Mouse (Mus musculus) left cerebral cortex, postnatal 25 days (tissue): ENCODE measurements at regions not wholly inside any gene's neighbourhood (a gene's known extent, or its start where the extent isn't known, plus 50 kb on each side); places are given as distances from the start of the nearest gene placed in this dataset.

Experiments
- DNase-seq, 2 experiments: peaks; one replicate each; pipeline ENCODE4 v3.0.0; 2022; ENCODE audit warnings: low spot score in 2 of 2, mixed read lengths in 1 of 2
- intact Hi-C: fragments of 180-260 bp; cut with DNase I; formaldehyde crosslinking; loops from one replicate; pipeline ENCODE4 v1.15.1; 2025

GRCm38 (mm10) chr5:79966241-79966640 is 1053.7 kb upstream of the Adgrl3 start:
- no peak for DNase-seq

DNA sequence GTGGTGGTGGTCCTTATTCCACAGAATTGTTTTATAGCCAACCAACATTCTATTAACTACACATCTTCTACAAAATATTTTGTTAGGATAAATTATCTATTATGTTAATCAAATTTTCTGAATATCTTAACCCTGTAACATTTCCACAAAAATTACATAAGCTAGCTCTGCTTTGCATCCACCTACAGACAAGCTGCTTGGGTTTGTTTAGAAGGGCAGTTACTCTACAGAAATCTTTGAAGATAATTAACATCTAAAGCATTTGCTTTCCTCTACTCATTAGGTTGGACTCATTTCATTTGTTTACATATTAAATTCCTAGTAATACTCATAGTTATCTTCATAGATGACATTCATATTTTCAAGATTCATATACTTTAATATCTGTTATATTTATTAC is 1014.5 kb upstream of the Adgrl3 start:
- DNase-seq, result peak in 1 of 2 experiments; percentile 12
- intact Hi-C loops, result loop anchor here (2.0 kb wide), 1 partner anchor 33 kb away; no protein-coding TSS in a partner anchor

More at GRCm38 (mm10) chr5:79966241-79966640, 1053.7 kb upstream of the Adgrl3 start:
- intact Hi-C loops, result no loop called here

DNA sequence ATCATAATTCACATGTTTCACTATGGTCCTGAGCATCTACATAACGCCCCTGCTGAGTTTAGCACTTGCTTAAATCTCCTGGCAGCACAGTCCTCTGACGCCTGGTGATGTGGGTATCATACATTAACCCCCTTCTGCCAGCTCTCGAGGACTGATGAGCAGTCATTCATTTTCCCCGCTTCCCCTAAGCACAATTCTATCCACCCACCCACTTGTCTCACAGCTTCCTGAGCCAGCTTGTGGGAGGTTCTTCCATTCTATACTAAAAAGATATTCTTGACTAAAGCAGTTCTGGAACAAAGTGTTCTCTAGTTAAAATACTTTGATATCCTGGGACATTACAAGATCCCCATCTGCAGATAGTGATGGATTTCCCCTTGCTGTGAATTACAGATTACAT is 981.1 kb upstream of the Adgrl3 start:
- intact Hi-C loops, result loop anchor here (2.0 kb wide), 2 partner anchors 34 to 746 kb away; no protein-coding TSS in a partner anchor
- peak; percentile 45 to 91 for DNase-seq

DNA sequence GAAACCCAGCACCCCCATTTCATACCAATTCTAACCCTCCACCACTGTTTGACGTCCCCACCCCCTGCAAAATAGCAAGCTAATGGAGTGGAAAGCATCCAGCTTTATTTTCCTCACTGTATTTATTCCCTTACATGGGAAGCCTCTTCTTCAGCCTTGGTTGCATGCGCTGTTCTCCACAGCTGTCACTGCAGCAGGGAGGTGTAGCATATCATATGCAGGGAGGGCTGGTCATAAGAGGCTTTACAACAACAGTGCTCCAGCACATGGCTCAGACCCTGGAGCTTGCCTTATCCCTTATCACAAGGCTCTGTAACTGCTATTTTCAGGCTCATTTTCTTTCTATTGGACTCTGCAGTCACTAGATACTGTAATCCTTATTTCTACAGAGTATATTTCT is 980.5 kb upstream of the Adgrl3 start:
- peak in 1 of 2 experiments; percentile 27 for DNase-seq
- intact Hi-C loops, result loop anchor here (2.0 kb wide), 2 partner anchors 35 to 745 kb away; no protein-coding TSS in a partner anchor
